Mouse (Mus musculus) heart, postnatal 0 days (tissue): ENCODE measurements at regions not wholly inside any gene's neighbourhood (a gene's known extent, or its start where the extent isn't known, plus 50 kb on each side); places are given as distances from the start of the nearest gene placed in this dataset.

ENCODE experiments used
- ATAC-seq: fragments of 200-750 bp; cut with Nextera tagmentation; 2 replicates; pipeline ENCODE4 v1.8.0; 2017; ENCODE audit warnings: low read depth, moderate number of reproducible peaks, moderate library complexity; ENCODE audit not compliant: insufficient read depth
- DNase-seq: peaks from one replicate; pipeline ENCODE4 v3.0.0-alpha.2; 2016; ENCODE audit warnings: low spot score
- H3K27ac ChIP-seq: fragments of 300-500 bp; sonication (generic); 2 replicates; pipeline ENCODE4 v1.5.1; 2014; ENCODE audit warnings: low read depth, mild to moderate bottlenecking
- H3K27me3 ChIP-seq: fragments of 300-500 bp; sonication (generic); 2 replicates; pipeline ENCODE4 v1.6.1; 2014; ENCODE audit warnings: low read length, mixed read lengths; ENCODE audit not compliant: control insufficient read depth, insufficient read depth
- H3K36me3 ChIP-seq: fragments of 300-500 bp; sonication (generic); replicated peaks from 2 replicates; pipeline ENCODE4 v1.6.1; 2014; ENCODE audit warnings: low read length, mixed read lengths; ENCODE audit not compliant: control insufficient read depth, insufficient read depth
- H3K4me1 ChIP-seq: fragments of 300-500 bp; sonication (generic); 2 replicates; pipeline ENCODE4 v1.6.1; 2014; ENCODE audit warnings: antibody characterized with exemption; ENCODE audit not compliant: control insufficient read depth, insufficient read depth
- H3K4me2 ChIP-seq: fragments of 300-500 bp; sonication (generic); 2 replicates; pipeline ENCODE4 v1.6.1; 2014; ENCODE audit warnings: low read depth, mild to moderate bottlenecking, low read length, moderate library complexity
- H3K4me3 ChIP-seq: fragments of 300-500 bp; sonication (generic); 2 replicates; pipeline ENCODE4 v1.5.1; 2014; ENCODE audit warnings: low read depth, low read length
- H3K9ac ChIP-seq: fragments of 300-500 bp; sonication (generic); replicated peaks from 2 replicates; pipeline ENCODE4 v1.6.1; 2014; ENCODE audit warnings: low read depth, low read length, mixed read lengths
- H3K9me3 ChIP-seq: fragments of 300-500 bp; sonication (generic); replicated peaks from 2 replicates; pipeline ENCODE4 v1.6.1; 2016; ENCODE audit warnings: low read length; ENCODE audit not compliant: control insufficient read depth
- CTCF ChIP-seq: IDR thresholded peaks from 2 replicates; pipeline ENCODE4 v1.5.1; 2016; ENCODE audit warnings: antibody characterized with exemption, control low read depth, low read depth
- EP300 ChIP-seq: IDR thresholded peaks from 2 replicates; pipeline ENCODE4 v1.6.1; 2016; ENCODE audit warnings: antibody characterized with exemption, low read depth
- WGBS: fragments of 180-500 bp; shearing (Covaris S2); extraction: QIAGEN DNeasy Blood & Tissue Kit; methylation state at CpG from one replicate; pipeline ENCODE4 v1.1.7; 2014; 5-methylcytosine and 5-hydroxymethylcytosine counted together

DNA sequence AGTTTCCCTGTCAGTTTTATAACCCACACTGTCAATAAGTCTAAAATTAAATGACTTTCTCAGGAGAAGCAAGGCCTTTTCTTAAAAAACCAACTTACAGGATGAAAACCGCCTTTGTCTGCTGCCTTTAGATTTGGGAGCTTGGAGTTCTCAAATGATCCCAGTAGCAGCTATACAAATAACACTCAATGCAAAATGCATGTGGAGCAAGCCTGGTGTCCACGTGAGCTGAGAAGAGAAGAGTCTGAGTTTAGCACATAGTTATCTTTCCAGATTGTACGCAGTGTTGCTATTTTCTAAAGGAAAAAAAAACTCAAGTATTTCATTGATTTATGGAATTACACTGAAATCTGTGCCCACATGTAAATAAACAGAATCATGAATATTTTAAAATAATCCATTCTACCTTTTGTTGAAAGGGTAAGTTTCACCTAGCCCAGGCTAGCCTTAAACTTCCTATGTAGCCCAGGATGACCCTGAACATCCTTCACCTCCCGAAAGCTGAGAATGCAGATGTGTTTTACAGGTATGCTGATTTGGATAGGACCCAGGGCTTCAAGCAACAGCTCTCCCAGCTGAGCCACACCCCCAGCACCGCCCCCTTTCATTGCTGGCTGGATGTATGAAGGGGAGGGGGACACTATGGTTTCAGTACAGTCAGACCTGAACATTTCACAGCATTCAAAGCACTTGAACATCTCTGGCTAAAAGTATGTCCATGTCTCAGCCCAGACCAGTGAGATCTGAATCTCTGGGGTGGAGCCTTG is 262.5 kb upstream of the Tle3 start:
- WGBS, result 82% methylated on average over 5 of the region's 5 CpGs
- H3K4me2 ChIP-seq, result no peak overlapping the region
- H3K9me3 ChIP-seq, result no peaks in the 10 kb centered on the region
- no peak overlapping the region for H3K27ac ChIP-seq
- H3K4me1 ChIP-seq, result no peaks in the 10 kb centered on the region
- DNase-seq, result no peak
- no peak overlapping the region for H3K9ac ChIP-seq
- TF ChIP-seq CTCF (no peak), EP300 (no peak)
- no peak for ATAC-seq
- H3K27me3 ChIP-seq, result 0 out of 2 replicates have a peak, but pooled peaks cover 8% of the 10 kb centered on the region
- no peaks in the 10 kb centered on the region for H3K36me3 ChIP-seq
- no peak overlapping the region for H3K4me3 ChIP-seq

- H3K9ac ChIP-seq, result no peak overlapping the region
- no peak overlapping the region for H3K4me3 ChIP-seq
- H3K4me1 ChIP-seq, result no peaks in the 10 kb centered on the region
- no peak overlapping the region for H3K4me2 ChIP-seq
- peaks cover 8% of the 10 kb centered on the region; the same call in 1 of the 2 replicates for H3K27me3 ChIP-seq
- no peak for ATAC-seq
- no peak overlapping the region for H3K27ac ChIP-seq
- DNase-seq, result no peak
- H3K9me3 ChIP-seq, result no peaks in the 10 kb centered on the region
- WGBS, result 58% methylated on average over 7 of the region's 7 CpGs
- TF ChIP-seq CTCF (no peak), EP300 (no peak)
- no peaks in the 10 kb centered on the region for H3K36me3 ChIP-seq
Observed at GRCm38 (mm10) chr9:61111206-61111605, 261.0 kb upstream of the Tle3 start.

- DNase-seq (no peak), ATAC-seq (no peak)
- 53% methylated on average over 19 of the region's 19 CpGs for WGBS
- no peak for TF ChIP-seq EP300
- TF ChIP-seq CTCF, result no peak
- no peak overlapping the region for H3K27ac ChIP-seq
- no peaks in the 10 kb centered on the region for H3K4me1 ChIP-seq
- no peaks in the 10 kb centered on the region for H3K36me3 ChIP-seq
- H3K27me3 ChIP-seq, result peaks cover 8% of the 10 kb centered on the region; the same call in 1 of the 2 replicates
- H3K4me2 ChIP-seq, result no peak overlapping the region
- no peak overlapping the region for H3K9ac ChIP-seq
- H3K9me3 ChIP-seq, result no peaks in the 10 kb centered on the region
- no peak overlapping the region for H3K4me3 ChIP-seq
Observed at GRCm38 (mm10) chr9:61111733-61112415, 260.3 kb upstream of the Tle3 start.

DNA sequence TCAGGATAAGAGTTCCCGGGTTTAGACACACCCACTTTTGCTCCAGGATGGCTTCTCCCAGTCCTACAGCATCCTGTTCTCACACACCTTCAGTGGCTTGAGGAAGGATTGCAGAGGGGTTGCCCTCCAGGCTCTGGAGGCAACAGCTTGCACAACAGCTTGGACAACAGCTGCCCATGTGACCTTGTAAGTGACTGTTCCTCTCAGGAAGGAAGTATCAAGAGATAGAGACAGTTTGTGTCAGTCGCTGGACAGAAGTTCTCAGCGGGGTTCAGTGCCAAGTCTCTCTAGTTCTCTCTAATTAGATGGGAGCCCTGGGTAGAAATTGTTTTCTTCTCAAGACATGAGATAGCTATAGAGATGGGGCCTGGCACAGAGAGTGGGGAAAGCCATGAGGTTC is 252.9 kb upstream of the Tle3 start:
- 54% methylated on average over 3 of the region's 3 CpGs for WGBS
- Histone ChIP-seq H3K4me1 (no peaks in the 10 kb centered on the region), H3K27ac (no peak overlapping the region), H3K4me2 (no peak overlapping the region), H3K36me3 (no peaks in the 10 kb centered on the region), H3K4me3 (no peak overlapping the region), H3K9ac (no peak overlapping the region), H3K9me3 (no peaks in the 10 kb centered on the region), H3K27me3 (peaks cover 8% of the 10 kb centered on the region)
- no peak for TF ChIP-seq CTCF
- no peak for TF ChIP-seq EP300
- ATAC-seq, result no peak
- no peak for DNase-seq

GRCm38 (mm10) chr9:61120531-61120930 is 251.6 kb upstream of the Tle3 start:
- no peak for ATAC-seq
- Histone ChIP-seq H3K4me1 (no peaks in the 10 kb centered on the region), H3K27me3 (peaks cover 16% of the 10 kb centered on the region), H3K27ac (no peak overlapping the region), H3K9me3 (no peaks in the 10 kb centered on the region), H3K4me3 (no peak overlapping the region), H3K4me2 (no peak overlapping the region), H3K9ac (no peak overlapping the region), H3K36me3 (no peaks in the 10 kb centered on the region)
- TF ChIP-seq EP300 (no peak), CTCF (no peak)
- DNase-seq, result no peak
- WGBS, result 71% methylated on average over 3 of the region's 3 CpGs
